Mouse (Mus musculus) layer of hippocampus, adult 2 months (tissue): ENCODE data around the gene Carnmt1. TPM values are rescaled to one million over a fixed set of nuclear protein-coding genes. Genes with fewer than 3 reads are reported as not detected.

Experiments
- DNase-seq, 2 experiments: peaks; one replicate each; pipeline ENCODE4 v3.0.0; 2022; ENCODE audit warnings: low spot score in 2 of 2
- H3K27ac ChIP-seq: fragments of 200-600 bp; 2 replicates; pipeline ENCODE4 v1.8.1; 2022
- H3K4me3 ChIP-seq: fragments of 200-600 bp; 2 replicates; pipeline ENCODE4 v1.8.1; 2022; ENCODE audit warnings: mild to moderate bottlenecking
- CTCF ChIP-seq: fragments of 200-600 bp; conservative IDR thresholded peaks from 2 replicates; pipeline ENCODE4 v1.8.1; 2022; ENCODE audit warnings: antibody characterized with exemption, mild to moderate bottlenecking, moderate library complexity
- total RNA-seq, 2 experiments: library from RNA; stranded (reverse); gene quantifications; 2 replicates each; pipeline ENCODE4 v1.2.3; 2021

The Carnmt1 gene
- total RNA-seq, 2 experiments from 2014 or later = 11.3 to 13.1 TPM

DNA sequence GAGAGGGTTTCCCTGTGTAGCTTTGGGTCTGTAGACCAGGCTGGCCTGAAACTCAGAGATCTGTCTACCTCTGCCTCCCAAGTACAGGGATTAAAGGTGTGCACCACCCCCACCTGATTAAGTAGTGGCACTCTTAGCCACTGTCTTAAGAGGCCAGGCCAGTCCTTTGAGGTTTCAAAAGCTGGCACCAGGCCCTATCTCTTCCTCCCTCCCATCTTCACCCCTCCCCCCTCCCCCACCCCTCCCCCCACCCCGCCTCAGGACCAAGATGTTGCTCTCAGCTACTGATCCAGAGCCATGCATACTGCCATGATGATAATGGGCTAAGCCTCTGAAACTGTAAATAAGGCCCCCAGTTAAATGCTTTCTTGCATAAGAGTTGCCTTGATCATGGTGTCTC, 11.2 kb upstream of the Carnmt1 start:
- DNase-seq = no peak
- Histone ChIP-seq H3K27ac (no peak overlapping the region), H3K4me3 (no peak overlapping the region)
- TF ChIP-seq CTCF = no peak

DNA sequence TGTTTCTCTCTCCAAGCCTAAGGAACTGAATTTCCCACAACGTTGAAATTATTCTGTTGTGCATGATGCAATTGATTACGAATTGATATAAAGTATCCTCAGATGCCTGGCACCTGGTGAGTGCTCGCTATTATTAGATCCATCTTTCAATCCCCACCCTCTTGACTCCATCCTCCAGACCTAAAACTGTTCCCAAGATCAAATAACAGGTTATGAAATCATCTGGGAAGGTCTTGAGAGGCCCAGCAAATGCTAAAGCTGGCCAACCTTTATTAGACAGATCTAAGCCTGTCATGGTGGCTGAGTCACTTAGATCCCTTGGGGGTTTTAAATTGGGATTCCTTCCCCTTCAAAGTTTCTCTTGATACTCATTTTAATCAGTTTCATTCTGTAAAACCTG, 10.1 kb upstream of the Carnmt1 start:
- no peak overlapping the region for H3K4me3 ChIP-seq
- TF ChIP-seq CTCF = no peak

DNA sequence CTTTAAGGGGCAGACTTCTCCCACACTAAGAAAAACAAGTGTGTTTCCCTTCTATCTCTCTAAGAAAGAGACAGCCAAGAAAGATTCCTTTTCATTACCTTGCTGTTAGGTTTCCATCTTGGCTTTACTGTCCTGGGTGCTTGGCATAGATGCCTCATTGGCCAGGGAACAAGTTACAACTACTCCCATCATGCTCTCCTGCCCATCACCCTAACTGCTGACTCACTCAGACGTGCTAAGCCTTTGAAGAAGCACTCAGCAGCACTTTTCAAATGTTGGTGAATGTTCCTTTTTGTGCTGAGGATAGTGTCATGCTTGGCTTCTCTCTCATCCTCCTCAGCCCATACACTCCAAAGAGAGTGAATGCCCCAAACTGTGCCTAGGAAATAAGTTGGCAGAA, 8.9 kb upstream of the Carnmt1 start:
- Histone ChIP-seq H3K27ac (no peak overlapping the region), H3K4me3 (no peak overlapping the region)
- DNase-seq = no peak
- TF ChIP-seq CTCF = no peak

More for the DNA sequence above, 10.1 kb upstream of the Carnmt1 start:
- no peak for DNase-seq
- H3K27ac ChIP-seq = no peak overlapping the region

DNA sequence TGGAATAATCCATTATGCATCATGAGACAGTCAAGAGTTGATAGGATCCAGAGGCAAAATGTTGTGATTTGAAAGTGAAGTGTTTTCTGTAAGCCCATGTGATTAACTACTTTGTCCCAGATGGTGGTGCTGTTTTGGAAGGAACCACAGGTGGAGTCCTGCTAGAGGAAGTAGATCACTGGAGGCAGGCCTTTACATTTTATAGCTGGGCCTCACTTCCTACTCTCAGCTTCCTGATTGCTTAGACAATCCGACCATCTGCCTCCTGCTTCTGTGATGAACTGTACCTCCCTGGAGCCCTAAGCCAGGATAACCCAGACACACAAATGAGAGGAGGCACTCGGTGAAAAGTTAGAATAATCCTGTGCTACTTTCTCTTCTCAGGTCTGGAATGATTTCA, 6.7 kb upstream of the Carnmt1 start:
- no peak overlapping the region for H3K27ac ChIP-seq
- DNase-seq = no peak

DNA sequence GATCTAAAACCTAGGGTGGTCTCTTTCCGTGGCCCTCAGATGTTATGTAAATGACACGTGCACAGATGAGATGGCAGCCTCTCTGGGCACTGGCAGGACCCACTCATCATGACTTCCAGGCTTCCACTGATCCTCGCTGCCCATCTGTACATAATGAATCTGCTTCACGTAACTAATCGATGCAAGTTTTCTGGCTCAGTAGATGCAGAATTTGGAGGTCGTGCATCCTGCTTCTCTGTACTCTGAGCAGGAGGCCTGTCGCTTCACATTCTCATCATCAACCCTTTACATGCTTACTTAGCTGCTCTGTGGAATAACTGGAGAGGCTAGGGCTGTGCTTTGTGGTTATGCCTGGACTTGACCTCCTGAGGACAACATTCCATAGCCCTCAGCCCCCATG, 3.6 kb upstream of the Carnmt1 start:
- TF ChIP-seq CTCF = no peak
- no peak for DNase-seq
- no peak overlapping the region for H3K4me3 ChIP-seq

More for the DNA sequence above, 6.7 kb upstream of the Carnmt1 start:
- no peak for TF ChIP-seq CTCF
- H3K4me3 ChIP-seq = no peak overlapping the region

DNA sequence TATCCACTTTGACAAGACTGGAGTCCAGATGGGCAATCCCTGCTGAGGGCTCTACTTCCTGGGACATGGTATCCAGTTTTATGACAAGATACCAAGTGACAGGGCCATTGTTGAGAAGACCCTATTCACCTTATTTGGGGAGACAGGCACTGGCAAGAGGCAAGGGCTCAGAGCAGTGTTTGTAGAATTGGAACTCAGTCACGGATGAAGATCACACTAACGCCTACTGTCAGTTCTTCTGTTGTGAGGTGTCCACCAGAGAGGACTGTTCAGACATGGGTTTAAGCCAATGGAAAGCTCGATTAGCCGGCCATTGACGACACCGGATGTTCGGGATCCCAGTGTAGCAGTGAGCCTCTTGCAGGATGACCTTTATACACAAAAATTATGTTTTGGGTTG, 1.0 kb upstream of the Carnmt1 start:
- Histone ChIP-seq H3K4me3 (no peak overlapping the region), H3K27ac (no peak overlapping the region)
- DNase-seq = no peak
- TF ChIP-seq CTCF = no peak

More for the DNA sequence above, 3.6 kb upstream of the Carnmt1 start:
- no peak overlapping the region for H3K27ac ChIP-seq

DNA sequence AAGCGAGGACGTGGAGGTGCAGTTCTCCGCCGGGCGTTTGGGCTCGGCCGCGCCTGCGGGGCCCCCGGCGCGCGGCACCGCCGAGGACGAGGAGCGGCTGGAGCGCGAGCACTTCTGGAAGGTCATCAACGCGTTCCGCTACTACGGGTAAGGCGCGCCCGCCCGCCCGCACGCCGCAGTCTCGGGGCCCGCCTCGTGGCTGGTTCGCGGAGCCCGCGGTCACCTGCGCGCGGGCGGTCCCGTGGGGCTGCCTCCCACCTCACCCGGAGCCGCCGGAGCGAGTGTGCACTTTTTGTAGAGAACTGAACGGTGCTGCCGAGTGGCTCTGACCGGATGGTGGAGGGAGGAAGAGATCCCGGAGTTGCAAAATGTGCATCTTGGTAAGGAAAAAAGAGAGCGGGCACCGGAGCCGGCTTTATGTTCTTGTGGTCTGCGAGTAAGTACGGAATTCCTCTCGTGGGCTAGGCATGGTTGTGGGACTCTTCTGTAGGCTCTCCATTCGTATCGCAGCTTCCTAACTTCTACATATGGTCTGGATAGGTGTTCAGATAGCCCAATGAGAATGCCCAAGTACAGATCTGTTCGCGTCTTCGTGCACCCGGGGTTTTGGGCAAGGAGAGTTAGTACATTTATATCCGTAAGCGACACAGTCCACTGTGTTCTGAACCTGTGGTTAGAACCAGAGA, 635 bp downstream of the Carnmt1 start:
- Histone ChIP-seq H3K4me3 (peak overlapping the region; percentile 73), H3K27ac (peak overlapping the region; percentile 86)
- no peak for TF ChIP-seq CTCF
- peak; percentile 14 to 45 for DNase-seq

DNA sequence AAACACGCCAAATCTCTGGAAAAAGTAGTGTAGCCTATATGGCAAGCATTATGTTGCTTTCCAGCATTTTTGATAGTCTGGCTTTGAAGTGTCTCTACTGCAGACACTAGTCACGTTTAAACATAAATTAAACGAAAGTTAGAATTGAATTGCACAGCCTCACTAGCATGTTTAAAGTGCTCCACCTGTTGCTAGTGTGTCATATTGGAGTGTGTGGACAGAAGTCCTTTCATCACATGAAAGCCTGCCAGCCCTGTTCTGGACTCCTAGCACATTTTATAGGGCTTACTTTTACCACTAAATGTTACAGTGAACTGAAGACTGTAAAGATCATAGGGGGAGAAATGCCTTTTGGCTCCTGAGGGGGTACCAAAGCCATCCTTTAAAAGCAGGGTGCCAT, 1.9 kb downstream of the Carnmt1 start:
- Histone ChIP-seq H3K4me3 (peak overlapping the region; percentile 73; the same call in 1 of the 2 replicates), H3K27ac (no peak overlapping the region)
- no peak for DNase-seq
- no peak for TF ChIP-seq CTCF

DNA sequence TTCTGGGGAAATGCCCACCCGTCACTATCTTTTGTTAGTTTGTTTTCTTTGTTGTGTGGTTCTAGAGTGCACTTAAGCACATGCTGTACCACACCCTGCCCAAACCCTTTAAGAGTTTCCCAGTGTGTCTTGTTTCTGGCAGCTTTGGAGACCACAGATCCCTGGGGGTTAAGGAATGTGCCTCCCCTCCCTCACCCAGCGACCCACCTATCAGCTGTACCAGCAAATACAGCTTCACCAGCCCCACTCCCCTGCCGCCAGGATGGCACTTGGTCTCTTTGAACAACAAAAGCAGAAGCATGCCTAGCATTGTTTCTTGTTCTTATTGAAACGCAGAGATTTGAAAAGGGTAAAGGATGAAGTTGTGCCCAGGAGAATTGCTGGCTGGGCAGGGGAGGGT, 2.6 kb downstream of the Carnmt1 start:
- DNase-seq = no peak
- no peak for TF ChIP-seq CTCF
- no peak overlapping the region for H3K27ac ChIP-seq
- no peak overlapping the region; the same call in 1 of the 2 replicates for H3K4me3 ChIP-seq

DNA sequence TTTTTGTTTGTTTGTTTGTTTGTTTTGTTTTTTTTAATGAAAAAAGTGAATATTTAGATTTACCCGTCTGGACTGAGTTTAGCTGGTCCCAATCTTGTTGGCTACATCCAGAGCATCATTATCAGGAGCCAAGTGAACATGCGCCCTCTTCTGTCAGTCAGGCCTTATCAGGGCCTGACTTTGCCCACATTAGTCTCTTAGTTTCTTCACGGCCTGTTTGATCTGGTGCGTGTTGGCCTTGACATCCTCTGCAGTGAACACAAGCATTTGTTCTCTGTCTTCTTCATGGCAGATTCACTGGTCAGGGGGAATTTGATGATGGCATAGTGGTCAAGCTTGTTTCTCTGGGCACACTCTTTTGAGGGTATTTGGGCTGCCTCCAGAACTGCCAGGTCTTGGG, 11.6 kb downstream of the Carnmt1 start:
- H3K27ac ChIP-seq = no peak overlapping the region
- no peak overlapping the region for H3K4me3 ChIP-seq
- DNase-seq = no peak
- no peak for TF ChIP-seq CTCF

DNA sequence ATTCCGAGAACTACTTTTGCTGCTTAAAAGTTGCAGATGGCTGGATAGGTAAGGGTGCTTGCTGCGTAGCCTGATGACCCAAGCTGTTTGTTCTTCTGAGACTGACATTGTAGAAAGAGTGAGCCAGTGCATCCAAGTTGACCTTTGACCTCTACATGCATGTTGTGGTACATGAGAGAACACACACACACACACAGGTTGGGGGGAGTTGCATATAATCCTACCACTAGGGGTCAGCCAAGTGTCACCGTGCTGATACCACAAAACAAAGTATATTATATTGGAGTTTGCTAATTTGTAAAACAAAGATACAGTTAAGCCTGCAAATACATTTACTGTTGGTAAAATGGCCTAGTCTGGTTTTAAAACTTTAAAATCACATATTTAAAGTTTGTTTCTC, 17.0 kb downstream of the Carnmt1 start:
- DNase-seq = peak in 1 of 2 experiments; percentile 13
- Histone ChIP-seq H3K27ac (no peak overlapping the region), H3K4me3 (no peak overlapping the region)
- TF ChIP-seq CTCF = peak; percentile 87

DNA sequence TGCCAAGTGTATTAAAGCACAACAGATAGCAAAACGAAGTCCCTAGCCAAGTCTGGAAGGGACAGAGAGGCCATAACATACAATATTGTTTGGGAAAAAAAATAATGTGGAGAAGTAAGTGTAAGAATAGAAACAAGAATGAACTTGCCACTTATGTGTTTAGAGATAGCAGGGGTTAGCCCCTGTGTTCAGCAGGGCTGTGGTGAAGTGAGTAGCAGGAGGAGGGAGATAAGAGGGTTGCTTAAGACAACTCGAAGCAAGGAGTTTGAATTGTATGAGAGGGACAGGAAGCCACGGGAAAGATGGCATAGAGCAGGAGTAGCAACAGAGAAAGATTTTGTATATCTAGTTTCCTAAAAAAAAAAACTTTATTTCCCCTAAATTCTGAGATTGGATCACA, 21.6 kb downstream of the Carnmt1 start:
- no peak for TF ChIP-seq CTCF
- no peak for DNase-seq
- Histone ChIP-seq H3K4me3 (no peak overlapping the region), H3K27ac (no peak overlapping the region)

DNA sequence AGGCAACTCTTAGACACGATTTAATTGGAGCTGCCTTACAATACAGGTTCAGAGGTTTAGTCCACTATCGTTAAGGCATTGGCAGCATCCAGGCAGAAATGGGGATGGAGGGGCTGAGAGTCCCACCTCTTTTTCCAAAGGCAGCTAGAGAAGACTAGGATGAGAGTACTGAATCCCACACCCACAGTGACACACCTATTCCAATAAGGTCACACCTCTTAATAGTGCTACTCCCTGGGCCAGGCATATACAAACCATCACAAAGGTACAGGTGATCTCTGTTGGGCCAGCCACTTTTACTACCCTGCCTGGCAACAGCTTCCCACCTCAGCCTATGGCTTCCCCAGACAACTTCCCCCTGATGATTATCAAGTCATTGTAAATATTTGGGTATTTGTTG, 22.2 kb downstream of the Carnmt1 start:
- no peak for DNase-seq
- TF ChIP-seq CTCF = no peak
- Histone ChIP-seq H3K27ac (no peak overlapping the region), H3K4me3 (no peak overlapping the region)

DNA sequence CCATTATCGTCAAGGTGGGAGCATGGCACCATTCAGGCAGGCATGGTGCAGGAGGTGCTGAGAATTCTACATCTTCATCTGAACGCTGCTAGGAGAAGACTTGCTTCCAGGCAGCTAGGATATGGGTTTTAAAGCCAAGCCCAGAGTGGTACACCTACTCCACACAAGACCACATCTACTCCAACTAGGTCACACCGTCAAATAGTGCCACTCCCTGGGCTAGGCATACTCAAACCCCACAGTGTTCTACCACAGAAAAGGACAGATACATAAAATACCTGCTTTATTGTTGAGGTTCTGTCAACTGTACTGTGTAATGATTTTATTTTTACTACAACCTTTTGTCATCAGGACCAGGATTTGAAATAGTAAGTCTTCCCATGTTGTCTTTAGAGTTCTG, 24.6 kb downstream of the Carnmt1 start:
- no peak overlapping the region for H3K4me3 ChIP-seq
- TF ChIP-seq CTCF = no peak
- no peak overlapping the region for H3K27ac ChIP-seq
- no peak for DNase-seq
